Mouse (Mus musculus) heart, postnatal 10 days (tissue): ENCODE results near the gene Bmf. TPM values are rescaled to one million over a fixed set of nuclear protein-coding genes. Genes with fewer than 3 reads are reported as not detected.

Source experiments
- DNase-seq, 2 experiments: peaks; one replicate each; pipeline ENCODE4 v3.0.0; 2021
- intact Hi-C: fragments of 180-260 bp; cut with DNase I; formaldehyde crosslinking; loops from one replicate; pipeline ENCODE4 v1.15.1; 2025
- total RNA-seq, 2 experiments: library from RNA; stranded (reverse); gene quantifications; 2 replicates each; pipeline ENCODE4 v1.2.3; 2021

Gene Bmf
- total RNA-seq, 2 experiments from 2014 or later = 12.3 to 17.1 TPM

DNA sequence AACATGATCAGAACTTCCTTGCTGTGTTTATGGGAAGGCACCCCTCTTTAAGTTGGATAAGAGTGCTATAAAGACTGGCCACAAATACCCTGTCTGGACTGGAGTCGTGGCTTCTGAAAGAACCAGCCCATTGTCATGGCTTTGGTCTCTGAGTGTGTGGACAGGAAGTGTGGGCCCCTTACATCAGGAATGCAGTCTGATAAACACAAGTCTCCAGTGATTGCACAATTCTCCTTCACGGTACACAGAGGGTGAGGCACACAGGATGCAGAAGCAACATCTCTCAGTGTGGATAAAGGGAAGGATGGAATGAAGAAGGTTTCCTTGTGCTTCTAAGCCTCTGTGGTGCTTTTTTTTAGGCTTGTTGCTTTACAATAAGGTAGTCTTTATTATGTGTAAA, 27.2 kb downstream of the Bmf start:
- intact Hi-C loops = no loop called here
- DNase-seq = no peak

DNA sequence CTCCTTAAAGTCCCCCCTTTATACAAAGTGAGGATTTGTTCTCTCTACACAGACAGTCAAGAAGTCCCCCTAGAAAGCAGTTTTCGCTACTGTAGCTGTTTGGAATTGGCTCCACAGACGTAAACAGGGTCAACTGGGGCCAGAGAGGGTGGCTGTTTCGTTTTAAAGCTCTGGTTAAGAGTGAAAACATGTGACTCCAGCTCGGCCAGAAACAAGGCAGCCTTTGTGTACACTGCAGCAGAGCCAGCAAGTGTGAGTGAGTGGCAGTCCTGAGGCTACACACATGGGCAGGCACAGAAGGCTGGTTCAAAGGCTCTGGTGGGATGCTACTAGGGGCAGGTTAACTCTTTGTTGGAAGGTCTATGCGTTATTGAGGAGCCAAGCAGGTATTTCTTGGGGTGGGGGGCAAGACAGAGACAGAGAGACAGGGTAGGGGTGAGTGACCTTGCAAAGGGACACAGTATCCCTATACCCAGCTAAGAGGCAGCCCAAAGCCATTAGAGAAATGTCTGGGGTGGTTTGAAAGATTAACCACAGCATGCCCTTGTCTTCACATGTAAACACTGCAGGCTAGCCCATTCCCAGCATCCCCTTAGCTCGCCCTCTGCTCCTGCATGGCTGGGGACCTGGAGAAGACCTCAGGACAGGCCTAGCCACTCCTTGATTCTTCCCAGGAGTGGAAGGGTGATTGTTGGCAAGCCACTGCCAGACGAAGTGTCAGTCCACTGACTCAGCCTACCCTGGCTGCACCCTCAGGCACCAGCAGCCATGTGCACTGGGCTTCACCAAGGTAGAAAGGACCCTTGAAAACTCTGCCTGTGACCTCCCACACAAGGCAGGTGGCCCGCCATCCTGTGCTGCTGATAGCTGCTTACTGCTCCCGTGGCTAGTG, 29.2 kb downstream of the Bmf start:
- DNase-seq = peak; percentile 78
- intact Hi-C loops = no loop called here

DNA sequence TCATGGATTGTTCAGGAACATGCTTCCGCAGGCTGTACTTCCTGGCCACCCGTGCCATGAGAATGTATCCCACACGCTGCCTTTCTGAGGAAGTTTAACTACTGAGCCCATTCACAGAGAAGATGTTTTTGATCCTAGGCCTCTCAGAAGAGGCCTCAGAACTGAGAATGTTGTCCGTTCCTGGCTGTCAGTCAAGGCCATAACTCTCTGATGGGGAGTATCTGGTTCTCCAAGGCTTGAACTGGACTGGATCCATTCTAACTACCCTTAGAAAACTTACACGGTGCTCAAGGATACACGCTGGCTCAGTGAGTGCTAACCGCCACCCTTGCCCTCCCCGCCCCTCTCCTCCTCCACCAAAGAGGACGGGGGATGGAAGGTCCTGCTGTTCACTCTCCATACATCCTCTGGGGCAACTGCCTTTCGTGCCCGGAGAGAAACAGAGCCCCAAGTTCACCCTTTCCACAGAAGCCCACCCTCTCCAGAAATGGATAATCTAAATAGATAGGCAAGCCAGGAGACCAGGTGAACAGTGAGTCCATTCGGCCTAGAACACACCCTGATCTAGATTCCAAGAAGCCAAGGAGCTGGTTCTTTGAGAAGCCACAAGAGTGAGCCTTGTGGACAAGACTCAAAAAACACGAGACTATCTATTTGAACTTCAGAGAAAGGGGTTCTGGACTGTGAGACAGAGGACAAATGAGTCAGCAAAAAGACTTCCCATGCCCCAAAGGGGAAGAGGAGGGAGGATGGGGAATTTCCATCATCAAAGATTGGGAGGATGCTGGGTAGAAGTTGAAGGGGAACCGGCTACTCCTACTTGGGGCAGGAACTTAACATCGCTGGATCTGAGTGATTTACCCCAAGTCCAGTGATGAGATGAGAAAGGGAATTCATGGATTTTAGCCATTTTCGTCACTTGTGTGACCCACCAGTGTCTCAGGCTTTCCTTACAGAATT, 36.8 kb downstream of the Bmf start:
- DNase-seq = no peak
- intact Hi-C loops = no loop called here

DNA sequence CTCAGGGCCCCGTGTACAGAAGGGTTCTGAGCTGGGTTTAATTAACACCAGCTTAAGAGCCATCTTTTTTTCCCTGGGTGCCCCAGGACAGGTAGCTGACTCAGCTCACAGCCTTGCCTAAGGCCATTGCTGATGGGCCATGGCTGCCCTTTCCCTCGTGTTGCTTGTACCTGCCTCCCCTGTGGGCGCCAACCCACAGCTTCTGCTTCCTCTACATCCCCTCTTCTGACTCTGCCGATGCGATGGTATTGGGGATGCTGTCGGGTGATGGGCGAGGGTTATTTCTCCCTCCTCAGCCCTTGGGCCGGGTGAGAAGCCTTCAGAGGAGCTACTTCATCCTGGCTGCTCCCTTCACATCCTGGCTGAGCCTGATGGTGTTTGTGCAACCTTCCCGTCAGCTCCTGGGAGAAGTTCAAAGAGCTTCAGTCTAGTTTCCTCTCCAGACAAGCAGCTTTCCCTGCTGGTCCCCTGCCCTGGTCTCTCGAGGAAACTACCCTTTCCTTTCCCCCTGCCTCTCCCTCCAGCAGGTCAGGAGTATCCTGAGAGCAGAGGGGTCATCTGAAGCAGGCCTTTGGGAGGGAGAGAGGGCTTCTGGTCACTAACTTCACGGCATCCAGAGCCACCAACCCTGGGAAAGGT, 37.6 kb downstream of the Bmf start:
- peak in 1 of 2 experiments; percentile 51 for DNase-seq

DNA sequence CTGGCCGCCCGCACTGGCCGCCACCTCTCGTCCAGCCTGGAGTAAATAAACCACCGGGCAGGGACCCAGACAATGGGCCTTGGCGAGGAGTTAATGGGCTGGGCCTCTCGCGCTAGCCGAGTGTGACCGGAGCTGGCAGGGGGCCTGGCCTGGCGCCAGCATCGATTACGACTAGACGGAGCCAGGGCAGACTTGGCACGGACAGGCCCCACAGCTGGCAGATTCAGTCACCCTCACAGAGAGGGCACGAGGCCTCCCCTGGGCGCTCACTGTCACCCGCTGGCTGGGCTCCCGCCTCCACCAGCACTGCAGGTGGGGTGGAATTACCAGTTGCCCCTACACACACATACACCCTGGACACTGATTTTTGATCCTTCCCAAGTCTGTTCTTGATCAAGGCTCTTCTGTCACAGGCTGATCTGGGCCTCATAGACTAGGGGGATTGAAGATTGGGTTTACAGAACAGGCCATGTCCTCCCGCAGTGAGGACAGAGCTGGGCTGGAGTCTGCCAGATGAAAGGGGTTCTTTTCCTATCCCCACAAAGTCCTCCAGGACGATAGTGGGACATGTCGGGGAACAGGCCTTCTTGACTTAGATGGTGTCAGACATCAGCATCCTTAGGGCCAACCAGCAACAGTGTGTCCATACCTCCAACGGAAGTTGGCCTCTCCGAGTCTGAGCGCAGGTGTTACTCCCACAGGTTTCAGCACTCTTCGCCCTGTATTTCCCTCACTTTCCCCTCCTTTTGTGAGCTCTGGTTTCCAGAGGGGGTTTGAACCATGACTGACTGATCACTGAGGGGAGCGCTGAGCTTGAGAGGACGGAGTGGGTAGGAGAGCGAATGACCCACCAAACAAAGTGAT, 38.8 kb downstream of the Bmf start:
- intact Hi-C loops = loop anchor here (2.0 kb wide), 2 partner anchors 20 to 36 kb away; no protein-coding TSS in a partner anchor
- DNase-seq = peak; percentile 96 to 97

More for the DNA sequence above, 37.6 kb downstream of the Bmf start:
- intact Hi-C loops = loop anchor here (2.0 kb wide), 2 partner anchors 21 to 35 kb away; no protein-coding TSS in a partner anchor

DNA sequence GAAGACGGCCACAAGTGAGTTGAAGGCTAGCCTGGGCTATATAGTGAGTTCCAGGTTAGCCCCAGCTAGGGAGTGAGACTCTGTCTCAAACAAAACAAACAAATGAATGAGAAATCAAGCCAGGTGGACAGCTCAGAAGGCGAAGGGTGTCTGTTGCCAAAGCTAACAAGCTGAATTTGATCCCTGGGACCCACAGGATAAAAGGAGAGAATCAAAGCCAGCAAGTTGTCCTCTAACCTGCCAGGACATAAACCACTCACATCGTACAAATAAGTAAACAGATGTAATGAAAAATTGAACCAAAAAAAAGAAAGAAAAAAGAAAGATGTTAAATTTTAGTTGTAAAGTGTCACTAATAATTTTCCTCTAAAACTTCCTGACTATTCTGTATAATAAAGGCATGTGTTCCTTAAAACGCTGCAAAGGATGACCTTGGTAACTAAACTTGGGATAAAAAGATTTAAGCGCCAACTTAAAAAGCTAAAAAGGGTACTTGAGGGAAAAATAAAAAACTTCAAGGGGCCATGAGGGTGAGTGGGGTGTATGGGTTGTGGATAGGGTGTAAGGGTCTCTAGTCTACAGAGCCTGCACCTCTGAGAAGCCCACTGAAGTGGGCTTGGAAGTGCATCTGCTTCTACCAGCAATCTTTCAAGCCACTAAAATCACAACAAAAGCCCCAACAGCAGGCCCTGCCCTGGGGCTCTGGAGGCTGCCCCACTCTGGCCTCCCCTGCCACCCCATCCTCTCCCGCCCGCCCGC, 39.6 kb downstream of the Bmf start:
- intact Hi-C loops = loop anchor here (2.0 kb wide), 2 partner anchors 19 to 37 kb away; no protein-coding TSS in a partner anchor

DNA sequence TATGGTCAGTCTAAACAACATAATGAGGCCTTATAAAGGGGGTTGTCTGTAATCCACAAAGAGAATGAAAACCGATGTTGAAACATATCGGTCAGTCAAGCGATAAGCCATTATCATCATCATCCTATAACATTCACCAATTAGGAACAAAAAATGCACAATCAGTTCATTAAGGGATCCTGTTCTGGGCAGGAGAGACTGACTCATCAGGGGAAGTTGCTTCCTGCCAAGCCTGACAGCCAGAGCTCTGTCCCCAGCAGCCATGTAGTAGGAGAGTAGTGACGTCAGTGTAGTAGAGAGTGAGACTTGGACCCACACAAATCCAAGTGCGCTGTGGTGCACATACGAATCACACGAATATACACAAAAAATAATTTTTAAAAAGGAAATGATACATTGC, 42.4 kb downstream of the Bmf start:
- intact Hi-C loops = no loop called here
- DNase-seq = no peak

More for the DNA sequence above, 39.6 kb downstream of the Bmf start:
- DNase-seq = no peak

DNA sequence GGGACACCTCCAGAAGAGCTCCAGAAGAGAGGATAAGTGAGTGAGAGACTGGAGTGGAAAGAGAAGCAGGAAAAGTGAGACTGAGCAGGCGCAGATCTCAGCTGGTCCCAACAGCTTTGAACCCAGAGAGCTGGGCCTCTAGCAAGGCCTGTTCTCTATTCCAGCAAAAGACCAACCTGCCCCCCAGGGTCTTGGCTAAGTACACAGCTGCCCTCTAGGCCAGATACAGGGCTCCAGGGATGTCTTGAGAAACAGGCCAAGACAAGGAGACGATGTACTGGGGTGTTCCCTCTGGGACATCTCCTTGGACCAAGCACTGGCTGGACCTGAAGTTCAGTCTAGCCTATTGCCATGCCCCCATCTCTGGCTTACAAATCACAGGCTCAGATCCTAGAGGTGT, 49.3 kb downstream of the Bmf start:
- DNase-seq = no peak
- intact Hi-C loops = no loop called here

DNA sequence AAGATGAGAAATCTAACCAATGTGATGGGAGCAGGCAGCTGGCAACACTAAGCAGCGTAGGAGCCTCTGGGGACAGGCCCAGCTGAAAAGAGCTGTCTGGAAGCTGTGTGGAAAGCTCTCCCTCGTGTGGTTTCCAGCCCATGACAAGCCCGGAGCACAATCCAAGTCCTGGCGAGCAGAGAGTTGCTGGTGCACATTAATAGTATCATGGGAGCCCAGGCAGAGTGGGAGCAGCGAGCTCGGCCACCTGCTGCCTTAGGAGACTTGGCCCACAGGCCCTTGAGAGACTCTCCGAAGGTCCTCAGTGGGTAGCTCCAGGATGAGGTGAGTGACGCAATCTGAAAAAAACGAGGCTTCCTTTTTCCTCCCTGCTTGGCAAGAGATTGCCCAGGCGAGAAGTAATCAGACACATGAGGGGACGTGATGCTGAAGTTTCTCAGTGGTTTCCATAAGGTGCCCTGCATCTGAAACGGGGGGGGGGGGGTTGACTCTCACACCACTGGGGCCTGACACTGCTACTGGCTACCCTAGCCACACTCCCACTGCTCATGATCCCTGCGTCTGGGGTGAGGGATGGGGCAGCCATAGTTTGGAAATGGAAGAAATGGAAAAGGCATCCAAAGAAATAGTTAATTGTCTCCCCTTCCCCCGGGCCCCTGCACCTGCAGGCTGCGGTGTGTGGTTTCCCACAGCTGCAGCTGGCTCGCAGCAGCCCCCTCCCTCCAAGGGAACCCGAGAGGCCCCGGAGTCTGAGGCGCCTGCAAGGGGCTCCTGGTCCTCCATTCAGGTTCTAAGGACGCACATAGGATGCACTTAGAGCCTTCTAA, 50.1 kb downstream of the Bmf start:
- DNase-seq = peak; percentile 64 to 65
- intact Hi-C loops = no loop called here

DNA sequence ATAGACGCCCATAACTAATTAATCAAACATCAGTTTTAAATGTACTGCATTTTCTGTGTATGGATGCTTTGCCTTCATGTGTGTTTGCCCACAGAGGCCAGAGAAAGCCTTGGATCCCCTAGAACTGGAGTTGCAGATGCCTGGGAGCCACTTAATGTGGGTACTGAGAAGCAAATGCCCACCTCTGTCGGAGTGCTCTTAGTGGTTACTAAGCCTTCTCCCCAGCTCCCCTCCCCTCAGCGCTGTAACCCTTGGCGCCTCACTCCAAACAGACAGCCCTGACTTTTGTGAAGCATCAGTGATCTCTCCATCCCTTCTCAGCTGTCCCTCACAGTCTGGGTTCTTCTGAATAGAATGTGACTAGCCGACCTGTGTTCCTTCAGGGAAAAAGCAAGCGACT, 51.0 kb downstream of the Bmf start:
- no peak for DNase-seq
- intact Hi-C loops = no loop called here

DNA sequence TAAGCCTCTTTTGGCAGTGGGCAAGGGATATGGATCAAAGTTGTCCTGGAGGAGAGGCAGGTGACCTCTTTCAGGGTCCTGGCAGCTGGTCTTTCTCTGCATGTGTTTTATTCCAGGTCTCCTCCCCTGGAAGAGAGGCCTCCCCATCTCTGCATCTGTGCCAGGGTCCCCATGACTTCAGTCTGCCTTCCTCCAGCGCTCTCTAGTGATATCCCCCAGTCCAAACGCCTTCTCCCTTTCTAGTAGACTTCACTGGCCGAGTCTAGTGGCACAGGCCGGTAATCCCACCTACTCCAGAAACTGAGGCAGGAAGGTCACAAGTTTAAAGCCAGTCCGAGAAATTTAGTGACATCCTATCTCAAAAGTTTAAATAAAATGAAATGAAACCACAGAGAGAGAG, 51.6 kb downstream of the Bmf start:
- DNase-seq = no peak
- intact Hi-C loops = no loop called here

DNA sequence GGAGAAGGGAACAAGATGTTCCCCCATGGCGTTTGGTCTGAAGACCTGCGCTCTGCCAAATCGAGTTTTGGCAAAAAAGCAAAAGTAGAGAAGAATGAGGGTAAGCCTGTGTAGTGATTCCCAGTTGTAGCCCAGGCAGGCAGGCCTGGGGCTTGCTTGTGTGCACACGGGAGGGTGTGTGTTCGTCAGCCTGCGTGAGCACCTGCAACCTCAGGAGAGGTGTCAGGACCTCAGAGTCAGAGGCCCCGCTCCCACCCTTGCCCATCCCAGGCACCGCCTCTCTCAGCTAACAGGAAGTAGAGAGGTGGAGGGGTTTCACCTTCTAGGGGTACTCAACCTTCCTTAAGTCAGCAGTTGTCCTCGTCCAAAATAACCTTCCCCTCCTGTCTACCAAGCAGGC, 54.5 kb downstream of the Bmf start:
- DNase-seq = no peak
- intact Hi-C loops = no loop called here

DNA sequence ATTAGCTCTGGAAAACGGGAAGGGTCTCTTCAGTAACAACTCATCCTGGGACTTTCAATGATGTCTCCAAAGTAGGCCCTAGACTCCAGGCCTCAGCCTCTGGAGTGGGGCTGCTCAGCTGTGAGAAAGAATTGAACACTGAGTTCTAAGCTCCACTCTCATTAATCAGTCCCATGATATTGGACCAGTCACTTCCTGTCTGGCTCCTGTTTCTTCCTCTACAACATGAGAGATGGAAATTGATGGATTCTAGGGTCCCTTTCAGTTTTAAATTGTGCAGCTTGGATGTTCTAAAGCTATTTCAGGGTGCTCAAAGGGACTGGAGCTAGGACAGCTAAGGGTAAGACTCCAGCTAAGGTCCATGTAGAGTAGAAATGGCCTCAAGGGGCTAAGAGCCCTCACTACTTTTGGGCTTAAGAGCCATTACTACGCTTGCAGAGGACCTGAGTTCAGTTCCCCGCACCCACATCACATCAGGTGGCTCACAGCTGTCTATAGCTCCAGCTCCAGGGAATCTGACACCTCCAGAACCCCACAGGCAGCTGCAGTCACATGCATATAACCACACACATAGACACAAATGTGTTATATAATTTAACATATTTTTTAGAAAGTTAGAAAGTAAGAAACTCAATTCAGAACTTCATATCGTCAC, 57.6 kb downstream of the Bmf start:
- no peak for DNase-seq
- intact Hi-C loops = loop anchor here (2.0 kb wide), 2 partner anchors 19 to 57 kb away; partner anchors contain the start of gene Bmf

DNA sequence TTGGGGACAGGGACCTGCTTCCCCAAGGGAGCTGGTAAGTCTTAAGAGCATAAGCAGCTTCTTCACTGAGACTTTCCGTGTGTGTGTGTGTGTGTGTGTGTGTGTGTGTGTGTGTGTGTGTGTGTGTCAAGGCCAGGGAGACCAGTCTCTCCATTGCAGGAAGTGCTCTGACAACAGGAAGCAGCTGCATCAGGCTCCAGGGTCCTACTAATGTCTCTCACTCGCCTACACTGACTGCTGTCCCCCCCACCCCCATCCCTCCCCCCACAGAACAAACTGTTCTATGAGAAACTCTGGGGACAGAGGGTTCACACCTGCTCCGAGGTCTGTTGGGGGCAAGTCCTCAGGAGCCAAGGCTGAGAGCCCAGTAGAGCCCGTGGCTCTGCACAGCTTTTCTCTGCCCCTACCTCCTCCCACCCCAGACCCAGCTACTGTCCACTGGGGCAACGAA, 58.2 kb downstream of the Bmf start:
- intact Hi-C loops = loop anchor here (2.0 kb wide), 2 partner anchors 19 to 57 kb away; partner anchors contain the start of gene Bmf
- DNase-seq = peak; percentile 47 to 62

DNA sequence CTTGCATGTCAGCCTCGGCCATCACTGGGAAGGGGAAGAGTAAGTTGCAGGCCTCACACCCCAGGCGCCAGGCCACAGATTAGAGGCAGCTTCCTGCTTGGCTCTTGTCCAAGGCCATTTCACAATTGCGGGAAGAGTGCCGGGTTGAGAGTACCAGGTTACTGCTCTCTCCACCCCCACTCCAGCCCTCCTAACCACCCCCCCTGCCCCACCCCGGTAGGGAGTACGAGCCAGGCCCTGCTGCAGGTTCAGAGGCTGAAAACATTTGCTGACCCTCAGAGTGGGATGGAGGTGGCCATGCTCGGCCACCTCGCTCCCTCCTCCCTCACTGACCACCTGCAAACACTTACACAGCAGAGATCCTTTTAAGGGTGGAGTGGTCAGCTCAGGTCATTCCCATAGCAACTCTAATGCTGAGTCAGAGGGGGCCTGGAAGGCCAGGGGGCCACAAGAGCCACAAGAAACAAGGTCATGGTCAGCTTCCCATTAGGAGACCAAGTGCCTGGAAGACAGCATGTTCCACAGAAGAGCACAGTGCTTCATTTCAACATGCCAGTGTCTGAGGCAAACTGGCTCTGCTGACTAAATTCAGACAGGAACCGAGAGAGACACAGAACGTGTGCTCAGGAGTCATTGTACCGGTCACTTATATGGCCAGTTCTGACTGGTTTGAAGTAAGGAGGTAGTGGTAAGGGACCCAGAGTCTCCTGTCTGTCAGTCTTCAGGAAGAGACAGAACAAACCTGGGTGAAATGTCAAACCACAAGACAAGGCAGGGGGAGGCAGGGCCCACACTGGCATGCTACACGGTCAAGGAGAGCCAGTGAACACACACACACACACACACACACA, 59.0 kb downstream of the Bmf start:
- intact Hi-C loops = loop anchor here (2.0 kb wide), 2 partner anchors 20 to 58 kb away; partner anchors contain the start of gene Bmf
- peak; percentile 80 to 83 for DNase-seq

DNA sequence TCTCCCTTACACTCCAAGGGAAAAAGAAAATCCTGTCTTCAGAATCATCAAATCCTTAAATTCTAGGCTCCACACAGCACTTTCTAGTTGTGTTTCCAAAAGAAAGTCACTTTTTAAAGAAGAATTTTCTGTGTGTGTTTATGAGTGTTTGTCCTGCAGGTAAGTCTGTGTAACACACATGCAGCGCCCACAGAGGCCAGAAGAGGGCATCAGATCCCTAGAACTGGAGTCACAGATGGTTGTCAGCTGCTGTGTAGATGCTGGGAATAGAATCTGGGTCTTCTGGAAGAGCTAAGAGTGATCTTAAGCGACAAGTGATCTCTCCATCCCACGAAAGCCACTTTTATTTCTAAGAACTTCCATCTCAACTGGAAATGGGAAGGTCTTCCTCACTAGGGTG, 61.7 kb downstream of the Bmf start:
- DNase-seq = no peak

More for the DNA sequence above, 61.7 kb downstream of the Bmf start:
- intact Hi-C loops = loop anchor here (1.0 to 5.0 kb wide), 3 partner anchors 118 to 394 kb away; no protein-coding TSS in a partner anchor
